Mouse (Mus musculus): ENCODE measurements around the gene Ppfibp2.

Gene Ppfibp2

GRCm38 (mm10) chr7:107649990-107650389 is 55.0 kb downstream of the Ppfibp2 start:
- in situ Hi-C loops (cut with MboI; ENCODE audit: low pct_unique_long_range_greater_than_20kb in 1 of 2, low sequenced_read_pairs in 2 of 2, unreplicated experiment in 1 of 2) = loop anchor here in 1 of 2 experiments (5.0 kb wide), 1 partner anchor 92 kb away; no protein-coding TSS in a partner anchor

GRCm38 (mm10) chr7:107651821-107652220 is 56.8 kb downstream of the Ppfibp2 start:
- in situ Hi-C loops (cut with MboI; ENCODE audit: low pct_unique_long_range_greater_than_20kb in 1 of 2, low sequenced_read_pairs in 2 of 2, unreplicated experiment in 1 of 2) = no loop called here

- in situ Hi-C loops (cut with MboI; ENCODE audit: low pct_unique_long_range_greater_than_20kb in 1 of 2, low sequenced_read_pairs in 2 of 2, unreplicated experiment in 1 of 2) = no loop called here
Observed at GRCm38 (mm10) chr7:107656451-107656850, 61.4 kb downstream of the Ppfibp2 start.

GRCm38 (mm10) chr7:107659186-107659918 is 64.3 kb downstream of the Ppfibp2 start:
- in situ Hi-C loops (cut with MboI; ENCODE audit: low pct_unique_long_range_greater_than_20kb in 1 of 2, low sequenced_read_pairs in 2 of 2, unreplicated experiment in 1 of 2) = no loop called here

GRCm38 (mm10) chr7:107661189-107661842 is 66.3 kb downstream of the Ppfibp2 start:
- in situ Hi-C loops (cut with MboI; ENCODE audit: low pct_unique_long_range_greater_than_20kb in 1 of 2, low sequenced_read_pairs in 2 of 2, unreplicated experiment in 1 of 2) = no loop called here

GRCm38 (mm10) chr7:107661843-107662281 is 66.9 kb downstream of the Ppfibp2 start:
- in situ Hi-C loops (cut with MboI; ENCODE audit: low pct_unique_long_range_greater_than_20kb in 1 of 2, low sequenced_read_pairs in 2 of 2, unreplicated experiment in 1 of 2) = no loop called here

- in situ Hi-C loops (cut with MboI; ENCODE audit: low pct_unique_long_range_greater_than_20kb in 1 of 2, low sequenced_read_pairs in 2 of 2, unreplicated experiment in 1 of 2) = no loop called here
Observed at GRCm38 (mm10) chr7:107663621-107664020, 68.6 kb downstream of the Ppfibp2 start.

- in situ Hi-C loops (cut with MboI; ENCODE audit: low pct_unique_long_range_greater_than_20kb in 1 of 2, low sequenced_read_pairs in 2 of 2, unreplicated experiment in 1 of 2) = no loop called here
Observed at GRCm38 (mm10) chr7:107664063-107665056, 69.4 kb downstream of the Ppfibp2 start.

- in situ Hi-C loops (cut with MboI; ENCODE audit: low pct_unique_long_range_greater_than_20kb in 1 of 2, low sequenced_read_pairs in 2 of 2, unreplicated experiment in 1 of 2) = no loop called here
Observed at GRCm38 (mm10) chr7:107665221-107665585, 70.2 kb downstream of the Ppfibp2 start.

- in situ Hi-C loops (cut with MboI; ENCODE audit: low pct_unique_long_range_greater_than_20kb in 1 of 2, low sequenced_read_pairs in 2 of 2, unreplicated experiment in 1 of 2) = no loop called here
Observed at GRCm38 (mm10) chr7:107665586-107666261, 70.7 kb downstream of the Ppfibp2 start.

GRCm38 (mm10) chr7:107666262-107666902 is 71.4 kb downstream of the Ppfibp2 start:
- in situ Hi-C loops (cut with MboI; ENCODE audit: low pct_unique_long_range_greater_than_20kb in 1 of 2, low sequenced_read_pairs in 2 of 2, unreplicated experiment in 1 of 2) = no loop called here

GRCm38 (mm10) chr7:107668514-107668913 is 73.5 kb downstream of the Ppfibp2 start:
- in situ Hi-C loops (cut with MboI; ENCODE audit: low pct_unique_long_range_greater_than_20kb in 1 of 2, low sequenced_read_pairs in 2 of 2, unreplicated experiment in 1 of 2) = no loop called here

GRCm38 (mm10) chr7:107675224-107675623 is 80.2 kb downstream of the Ppfibp2 start:
- in situ Hi-C loops (cut with MboI; ENCODE audit: low pct_unique_long_range_greater_than_20kb in 1 of 2, low sequenced_read_pairs in 2 of 2, unreplicated experiment in 1 of 2) = no loop called here

GRCm38 (mm10) chr7:107680151-107680852 is 85.3 kb downstream of the Ppfibp2 start:
- in situ Hi-C loops (cut with MboI; ENCODE audit: low pct_unique_long_range_greater_than_20kb in 1 of 2, low sequenced_read_pairs in 2 of 2, unreplicated experiment in 1 of 2) = no loop called here

GRCm38 (mm10) chr7:107681306-107681705 is 86.3 kb downstream of the Ppfibp2 start:
- in situ Hi-C loops (cut with MboI; ENCODE audit: low pct_unique_long_range_greater_than_20kb in 1 of 2, low sequenced_read_pairs in 2 of 2, unreplicated experiment in 1 of 2) = no loop called here

GRCm38 (mm10) chr7:107683162-107683561 is 88.2 kb downstream of the Ppfibp2 start:
- in situ Hi-C loops (cut with MboI; ENCODE audit: low pct_unique_long_range_greater_than_20kb in 1 of 2, low sequenced_read_pairs in 2 of 2, unreplicated experiment in 1 of 2) = no loop called here

- in situ Hi-C loops (cut with MboI; ENCODE audit: low pct_unique_long_range_greater_than_20kb in 1 of 2, low sequenced_read_pairs in 2 of 2, unreplicated experiment in 1 of 2) = no loop called here
Observed at GRCm38 (mm10) chr7:107683622-107684021, 88.6 kb downstream of the Ppfibp2 start.
